Comparison of ENCODE assay signal across 8 mouse cellular contexts in genomic region chr17:32163910-32164650, GRCm38 (mm10). TPM values are rescaled to one million over a fixed set of nuclear protein-coding genes. Genes with fewer than 3 reads are reported as not detected.
A peak's percentile ranks its signal among the peaks of the same experiment; 100 is the strongest.
DNase-seq lines count a peak whose midpoint lies in the region; ATAC-seq lines count a peak whose summit lies in the region.

No protein-coding gene starts in this region.

- H3K9ac ChIP-seq in hindbrain, embryonic 14.5 days, result no peak overlapping the region
- H3K9ac ChIP-seq in midbrain, embryonic 15.5 days, result no peak overlapping the region

- no peaks in the 10 kb centered on the region for H3K27me3 ChIP-seq in hindbrain, embryonic 14.5 days (ENCODE audit: control insufficient read depth, insufficient read depth, low read length)
- H3K27me3 ChIP-seq in midbrain, embryonic 15.5 days (replicated peaks), result no peaks in the 10 kb centered on the region

- H3K36me3 ChIP-seq in hindbrain, embryonic 14.5 days (replicated peaks; ENCODE audit: control insufficient read depth, insufficient read depth), result no peaks in the 10 kb centered on the region
- no peaks in the 10 kb centered on the region for H3K36me3 ChIP-seq in midbrain, embryonic 15.5 days (replicated peaks)

- peak overlapping the region; percentile 57; the same call in 1 of the 2 replicates for H3K27ac ChIP-seq in hindbrain, embryonic 14.5 days
- peak overlapping the region; percentile 45 for H3K27ac ChIP-seq in midbrain, embryonic 15.5 days

- H3K4me2 ChIP-seq in hindbrain, embryonic 14.5 days (replicated peaks), result peak overlapping the region; percentile 9; the same call in 1 of the 2 replicates
- 0 out of 2 replicates have a peak overlapping the region, but pooled peaks have one; percentile 8 for H3K4me2 ChIP-seq in midbrain, embryonic 15.5 days

- H3K4me1 ChIP-seq in hindbrain, embryonic 14.5 days (replicated peaks; ENCODE audit: control insufficient read depth, insufficient read depth, low read length), result peaks cover 19% of the 10 kb centered on the region
- H3K4me1 ChIP-seq in midbrain, embryonic 15.5 days, result peaks cover 41% of the 10 kb centered on the region

- H3K4me3 ChIP-seq in hindbrain, embryonic 14.5 days (replicated peaks; ENCODE audit: low read length), result no peak overlapping the region
- H3K4me3 ChIP-seq in midbrain, embryonic 15.5 days, result no peak overlapping the region

- no peak for ATAC-seq in hindbrain, embryonic 14.5 days (ENCODE audit: low FRiP score)
- ATAC-seq in midbrain, embryonic 15.5 days (replicated peaks), result no peak

- no peaks in the 10 kb centered on the region for H3K9me3 ChIP-seq in hindbrain, embryonic 14.5 days (ENCODE audit: control insufficient read depth, low read length)
- H3K9me3 ChIP-seq in midbrain, embryonic 15.5 days, result no peaks in the 10 kb centered on the region

- DNase-seq in gastrocnemius, postnatal 10 days, result peak; percentile 45
- DNase-seq in gastrocnemius, adult 8-10 months (ENCODE audit: low spot score in 2 of 2), result no peak
- DNase-seq in MN1 (ENCODE audit: low spot score), result peak; percentile 11
- DNase-seq in hindbrain, embryonic 14.5 days (ENCODE audit: low spot score), result no peak
- DNase-seq in thymus, postnatal 25 days, result peak; percentile 82
- no peak for DNase-seq in c-Kit-positive CD71-positive TER-119-positive erythroid progenitor cells, embryonic 14.5 days (ENCODE audit: low spot score)
- no peak for DNase-seq in retina, postnatal 1 day

- 51% methylated on average over 6 of the region's 6 CpGs for WGBS in hindbrain, embryonic 14.5 days
- 60% methylated on average over 6 of the region's 6 CpGs for WGBS in midbrain, embryonic 15.5 days

RNA-seq across cellular contexts. Expression of gene Notch3, which starts 2.6 kb away (rescaled TPM):
- total RNA-seq in gastrocnemius, postnatal 10 days (2021), result 10 to 100 TPM; 39.6 to 47.8 TPM
- 10 to 100 TPM in 1 of 4 experiments, 1 to 10 TPM in 3; 7.3 to 10.6 (median 8.4) TPM for total RNA-seq in gastrocnemius, adult 8-10 months (2022)
- polyA plus RNA-seq in hindbrain, embryonic 14.5 days (2014; fragmentation: Nextera tagmentation; extraction: Ambion mirVana), result 8.1 and 9.8 TPM in 2 replicates
- 7.9 and 8.9 TPM in 2 replicates for polyA plus RNA-seq in midbrain, embryonic 15.5 days (2015; fragmentation: Nextera tagmentation; extraction: Ambion mirVana)

RNA-seq across cellular contexts. Expression of gene Ephx3, which starts 25.3 kb away (rescaled TPM):
- total RNA-seq in gastrocnemius, postnatal 10 days (2021), result under 1 TPM; 0.14 to 0.20 TPM
- total RNA-seq in gastrocnemius, adult 8-10 months (2022), result under 1 TPM in 2 of 4 experiments, not detected in 2; 0.24 TPM
- 0.23 TPM in 1 of 2 replicates, not detected in the other for polyA plus RNA-seq in hindbrain, embryonic 14.5 days (2014; fragmentation: Nextera tagmentation; extraction: Ambion mirVana)
- 0.22 and 0.35 TPM in 2 replicates for polyA plus RNA-seq in midbrain, embryonic 15.5 days (2015; fragmentation: Nextera tagmentation; extraction: Ambion mirVana)

Comparison
In these comparisons a context has a peak if more than half of its experiments do, and no peak if none do; other contexts are left out.
1. DNase-seq: peak in gastrocnemius, postnatal 10 days (single experiment), MN1 (single experiment) and thymus, postnatal 25 days (single experiment); none in gastrocnemius, adult 8-10 months (0 of 2), hindbrain, embryonic 14.5 days (single experiment), c-Kit-positive CD71-positive TER-119-positive erythroid progenitor cells, embryonic 14.5 days (single experiment) and retina, postnatal 1 day (single experiment).